Mouse (Mus musculus): ENCODE results near the gene Slc9a3r2. TPM values are rescaled to one million over a fixed set of nuclear protein-coding genes. Genes with fewer than 3 reads are reported as not detected.

The Slc9a3r2 gene
- polyA plus RNA-seq, 1 experiment: 507 TPM

- TF ChIP-seq CTCF (IDR thresholded peaks at IDR 0.05; ENCODE audit: insufficient read depth, low read length) (no peak), POLR2A (IDR thresholded peaks at IDR 0.05; ENCODE audit: borderline replicate concordance, extremely low read depth, low read depth, low read length) (no peak)
- WGBS: 83% methylated on average over 3 of the region's 3 CpGs
- DNase-seq: no peak
- no peak overlapping the region for H3K4me3 ChIP-seq (replicated peaks; ENCODE audit: extremely low read depth, low read depth, low read length)
- no peaks in the 10 kb centered on the region for H3K4me1 ChIP-seq (ENCODE audit: control insufficient read depth, insufficient read depth, low read length)
Measured at GRCm38 (mm10) chr17:24604557-24604956, 45.6 kb downstream of the Slc9a3r2 start.

GRCm38 (mm10) chr17:24603961-24604360 is 46.2 kb downstream of the Slc9a3r2 start:
- TF ChIP-seq POLR2A (IDR thresholded peaks at IDR 0.05; ENCODE audit: borderline replicate concordance, extremely low read depth, low read depth, low read length): no peak
- no peak for TF ChIP-seq CTCF (IDR thresholded peaks at IDR 0.05; ENCODE audit: insufficient read depth, low read length)
- no peaks in the 10 kb centered on the region for H3K4me1 ChIP-seq (ENCODE audit: control insufficient read depth, insufficient read depth, low read length)
- 85% methylated on average over 8 of the region's 8 CpGs for WGBS
- no peak overlapping the region for H3K4me3 ChIP-seq (replicated peaks; ENCODE audit: extremely low read depth, low read depth, low read length)
- DNase-seq: no peak

- WGBS: 79% methylated on average over 4 of the region's 4 CpGs
- Histone ChIP-seq H3K4me1 (ENCODE audit: control insufficient read depth, insufficient read depth, low read length) (no peaks in the 10 kb centered on the region), H3K4me3 (replicated peaks; ENCODE audit: extremely low read depth, low read depth, low read length) (no peak overlapping the region)
- TF ChIP-seq POLR2A (IDR thresholded peaks at IDR 0.05; ENCODE audit: borderline replicate concordance, extremely low read depth, low read depth, low read length): no peak
- no peak for TF ChIP-seq CTCF (IDR thresholded peaks at IDR 0.05; ENCODE audit: insufficient read depth, low read length)
- no peak for DNase-seq
Measured at GRCm38 (mm10) chr17:24600502-24600901, 49.6 kb downstream of the Slc9a3r2 start.

- no peak for DNase-seq
- TF ChIP-seq CTCF (IDR thresholded peaks at IDR 0.05; ENCODE audit: insufficient read depth, low read length) (no peak), POLR2A (IDR thresholded peaks at IDR 0.05; ENCODE audit: borderline replicate concordance, extremely low read depth, low read depth, low read length) (no peak)
- no peak overlapping the region for H3K4me3 ChIP-seq (replicated peaks; ENCODE audit: extremely low read depth, low read depth, low read length)
- no peaks in the 10 kb centered on the region for H3K4me1 ChIP-seq (ENCODE audit: control insufficient read depth, insufficient read depth, low read length)
- 86% methylated on average over 3 of the region's 3 CpGs for WGBS
Measured at GRCm38 (mm10) chr17:24597989-24598388, 52.1 kb downstream of the Slc9a3r2 start.

- WGBS: 79% methylated on average over 19 of the region's 19 CpGs
- TF ChIP-seq POLR2A (IDR thresholded peaks at IDR 0.05; ENCODE audit: borderline replicate concordance, extremely low read depth, low read depth, low read length) (no peak), CTCF (IDR thresholded peaks at IDR 0.05; ENCODE audit: insufficient read depth, low read length) (no peak)
- Histone ChIP-seq H3K4me3 (replicated peaks; ENCODE audit: extremely low read depth, low read depth, low read length) (no peak overlapping the region), H3K4me1 (ENCODE audit: control insufficient read depth, insufficient read depth, low read length) (no peaks in the 10 kb centered on the region)
- no peak for DNase-seq
Measured at GRCm38 (mm10) chr17:24596471-24597183, 53.5 kb downstream of the Slc9a3r2 start.

- DNase-seq: no peak
- 83% methylated on average over 5 of the region's 5 CpGs for WGBS
- Histone ChIP-seq H3K4me1 (ENCODE audit: control insufficient read depth, insufficient read depth, low read length) (no peaks in the 10 kb centered on the region), H3K4me3 (replicated peaks; ENCODE audit: extremely low read depth, low read depth, low read length) (no peak overlapping the region)
- TF ChIP-seq CTCF (IDR thresholded peaks at IDR 0.05; ENCODE audit: insufficient read depth, low read length): no peak
- TF ChIP-seq POLR2A (IDR thresholded peaks at IDR 0.05; ENCODE audit: borderline replicate concordance, extremely low read depth, low read depth, low read length): no peak
Measured at GRCm38 (mm10) chr17:24596073-24596466, 54.1 kb downstream of the Slc9a3r2 start.

GRCm38 (mm10) chr17:24595126-24596072 is 54.7 kb downstream of the Slc9a3r2 start:
- TF ChIP-seq CTCF (IDR thresholded peaks at IDR 0.05; ENCODE audit: insufficient read depth, low read length) (no peak), POLR2A (IDR thresholded peaks at IDR 0.05; ENCODE audit: borderline replicate concordance, extremely low read depth, low read depth, low read length) (no peak)
- WGBS: 53% methylated on average over 17 of the region's 17 CpGs
- H3K4me3 ChIP-seq (replicated peaks; ENCODE audit: extremely low read depth, low read depth, low read length): no peak overlapping the region
- no peaks in the 10 kb centered on the region for H3K4me1 ChIP-seq (ENCODE audit: control insufficient read depth, insufficient read depth, low read length)
- DNase-seq: no peak

GRCm38 (mm10) chr17:24593992-24594890 is 55.9 kb downstream of the Slc9a3r2 start:
- WGBS: 88% methylated on average over 26 of the region's 26 CpGs
- no peak for TF ChIP-seq CTCF (IDR thresholded peaks at IDR 0.05; ENCODE audit: insufficient read depth, low read length)
- DNase-seq: no peak

GRCm38 (mm10) chr17:24593248-24593647 is 56.9 kb downstream of the Slc9a3r2 start:
- Histone ChIP-seq H3K4me1 (ENCODE audit: control insufficient read depth, insufficient read depth, low read length) (no peaks in the 10 kb centered on the region), H3K4me3 (replicated peaks; ENCODE audit: extremely low read depth, low read depth, low read length) (no peak overlapping the region)
- TF ChIP-seq POLR2A (IDR thresholded peaks at IDR 0.05; ENCODE audit: borderline replicate concordance, extremely low read depth, low read depth, low read length) (no peak), CTCF (IDR thresholded peaks at IDR 0.05; ENCODE audit: insufficient read depth, low read length) (no peak)
- WGBS: 82% methylated on average over 5 of the region's 5 CpGs
- no peak for DNase-seq

More at GRCm38 (mm10) chr17:24593992-24594890, 55.9 kb downstream of the Slc9a3r2 start:
- Histone ChIP-seq H3K4me3 (replicated peaks; ENCODE audit: extremely low read depth, low read depth, low read length) (no peak overlapping the region), H3K4me1 (ENCODE audit: control insufficient read depth, insufficient read depth, low read length) (no peaks in the 10 kb centered on the region)

Data from lung, adult 2 months (tissue).